Mouse (Mus musculus): ENCODE measurements around the gene Prpf4. TPM values are rescaled to one million over a fixed set of nuclear protein-coding genes. Genes with fewer than 3 reads are reported as not detected.

Gene Prpf4
- total RNA-seq, 2 experiments from 2014 or later: 12.1 to 12.4 TPM

GRCm38 (mm10) chr4:62431522-62431921, 22.9 kb downstream of the Prpf4 start:
- DNase-seq (ENCODE audit: low spot score in 2 of 2): no peak
- intact Hi-C loops (cut with DNase I): no loop called here

- intact Hi-C loops (cut with DNase I): no loop called here
- no peak for DNase-seq (ENCODE audit: low spot score in 2 of 2)
These were observed 25.6 kb downstream of the Prpf4 start for GRCm38 (mm10) chr4:62433939-62434870.

- no peak for DNase-seq (ENCODE audit: low spot score in 2 of 2)
- intact Hi-C loops (cut with DNase I): no loop called here
These were observed 26.5 kb downstream of the Prpf4 start, which contains the start of gene Rnf183 for GRCm38 (mm10) chr4:62435081-62435480. Gene Rnf183 (minus strand): TSS chr4:62435252.

GRCm38 (mm10) chr4:62437256-62437778, 28.7 kb downstream of the Prpf4 start:
- intact Hi-C loops (cut with DNase I): no loop called here
- no peak for DNase-seq (ENCODE audit: low spot score in 2 of 2)

- no peak for DNase-seq (ENCODE audit: low spot score in 2 of 2)
- intact Hi-C loops (cut with DNase I): no loop called here
These were observed 29.3 kb downstream of the Prpf4 start for GRCm38 (mm10) chr4:62437871-62438270.

GRCm38 (mm10) chr4:62439793-62440192, 31.2 kb downstream of the Prpf4 start:
- no peak for DNase-seq (ENCODE audit: low spot score in 2 of 2)
- intact Hi-C loops (cut with DNase I): no loop called here

GRCm38 (mm10) chr4:62440544-62440943, 31.9 kb downstream of the Prpf4 start:
- DNase-seq (ENCODE audit: low spot score in 2 of 2): no peak
- intact Hi-C loops (cut with DNase I): no loop called here

GRCm38 (mm10) chr4:62440986-62441385, 32.4 kb downstream of the Prpf4 start:
- DNase-seq (ENCODE audit: low spot score in 2 of 2): no peak
- intact Hi-C loops (cut with DNase I): no loop called here

- peak in 1 of 2 experiments; percentile 18 for DNase-seq (ENCODE audit: low spot score in 2 of 2)
- intact Hi-C loops (cut with DNase I): loop anchor here (5.0 kb wide), 1 partner anchor 62 kb away; the partner anchor contains the start of gene Alad
These were observed 46.4 kb downstream of the Prpf4 start for GRCm38 (mm10) chr4:62454995-62455394.

GRCm38 (mm10) chr4:62459081-62459480, 50.5 kb downstream of the Prpf4 start:
- intact Hi-C loops (cut with DNase I): loop anchor here (5.0 kb wide), 1 partner anchor 58 kb away; the partner anchor contains the start of gene Alad
- peak; percentile 44 to 53 for DNase-seq (ENCODE audit: low spot score in 2 of 2)

GRCm38 (mm10) chr4:62460348-62460747, 51.8 kb downstream of the Prpf4 start:
- DNase-seq (ENCODE audit: low spot score in 2 of 2): no peak
- intact Hi-C loops (cut with DNase I): no loop called here

- intact Hi-C loops (cut with DNase I): no loop called here
- DNase-seq (ENCODE audit: low spot score in 2 of 2): no peak
These were observed 54.5 kb downstream of the Prpf4 start for GRCm38 (mm10) chr4:62463124-62463523.

- DNase-seq (ENCODE audit: low spot score in 2 of 2): no peak
- intact Hi-C loops (cut with DNase I): no loop called here
These were observed 59.6 kb downstream of the Prpf4 start for GRCm38 (mm10) chr4:62468158-62468557.

GRCm38 (mm10) chr4:62470598-62471051, 62.0 kb downstream of the Prpf4 start, which contains the start of gene Wdr31:
Gene Wdr31 (minus strand): TSS chr4:62470896.
- peak; percentile 83 to 86 for DNase-seq (ENCODE audit: low spot score in 2 of 2)
- intact Hi-C loops (cut with DNase I): loop anchor here (2.0 kb wide), 1 partner anchor 32 kb away; the partner anchor contains the start of gene Hdhd3

- intact Hi-C loops (cut with DNase I): no loop called here
- peak; percentile 13 to 14 for DNase-seq (ENCODE audit: low spot score in 2 of 2)
These were observed 63.5 kb downstream of the Prpf4 start for GRCm38 (mm10) chr4:62472071-62472470.

GRCm38 (mm10) chr4:62475131-62475530, 66.5 kb downstream of the Prpf4 start:
- no peak for DNase-seq (ENCODE audit: low spot score in 2 of 2)
- intact Hi-C loops (cut with DNase I): no loop called here

- intact Hi-C loops (cut with DNase I): no loop called here
- no peak for DNase-seq (ENCODE audit: low spot score in 2 of 2)
These were observed 67.2 kb downstream of the Prpf4 start for GRCm38 (mm10) chr4:62475793-62476192.
